Mouse (Mus musculus) cerebellum, adult 2 months (tissue): ENCODE data around the gene Frmd8.

Experiments used
- CTCF ChIP-seq: fragments of 200-500 bp; IDR thresholded peaks from 2 replicates; pipeline ENCODE4 v1.5.1; 2011; ENCODE audit warnings: low read depth, mild to moderate bottlenecking, control low read depth, low read length, moderate library complexity, borderline replicate concordance; ENCODE audit not compliant: insufficient read depth
- POLR2A ChIP-seq: fragments of 200-500 bp; IDR thresholded peaks from 2 replicates; pipeline ENCODE4 v1.6.1; 2011; ENCODE audit warnings: low read length, control low read depth, borderline replicate concordance; ENCODE audit not compliant: insufficient read depth

DNA sequence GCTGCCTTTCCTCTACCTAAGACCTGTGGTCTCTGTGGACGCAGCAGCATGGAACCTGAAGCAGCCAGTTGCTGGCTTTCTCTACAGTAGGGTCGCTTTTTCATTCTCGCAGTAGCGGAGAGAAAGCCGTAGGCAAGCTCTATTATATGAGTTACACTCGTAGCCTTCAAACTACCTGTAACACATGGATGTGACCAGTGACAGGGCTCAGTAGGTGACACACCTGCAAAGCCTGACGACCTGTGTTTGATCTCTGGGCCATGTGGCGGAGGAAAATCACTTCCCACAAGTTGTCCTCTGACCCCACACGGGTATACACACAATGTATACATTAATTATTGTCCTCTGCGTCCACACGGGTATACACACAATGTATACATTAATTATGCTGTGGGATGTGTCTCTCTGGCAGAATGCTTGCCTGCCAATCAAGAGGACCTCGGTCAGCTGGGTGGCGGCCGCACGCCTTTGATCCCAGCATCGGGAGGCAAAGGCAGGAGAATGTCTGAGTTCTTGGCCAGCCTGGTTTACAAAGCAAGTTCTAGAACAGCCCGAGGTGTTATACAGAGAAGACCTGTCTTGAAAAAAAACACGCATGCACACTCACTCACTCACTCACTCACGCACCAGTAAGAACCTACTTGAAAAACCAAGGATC, 45.0 kb downstream of the Frmd8 start:
- no peak for TF ChIP-seq POLR2A
- no peak for TF ChIP-seq CTCF
